Mouse (Mus musculus) midbrain, embryonic 11.5 days (tissue): ENCODE results near the gene Pds5a. TPM values are rescaled to one million over a fixed set of nuclear protein-coding genes. Genes with fewer than 3 reads are reported as not detected.
A peak's percentile ranks its signal among the peaks of the same experiment; 100 is the strongest.

Experiments used
- ATAC-seq: fragments of 200-750 bp; cut with Nextera tagmentation; 2 replicates; pipeline ENCODE4 v1.8.0; 2017; ENCODE audit warnings: moderate TSS enrichment, moderate library complexity; ENCODE audit not compliant: low FRiP score
- DNase-seq: peaks from one replicate; pipeline ENCODE4 v3.0.0; 2015; ENCODE audit warnings: low spot score; ENCODE audit errors: missing footprints
- H3K27ac ChIP-seq: fragments of 300-500 bp; sonication (generic); 2 replicates; pipeline ENCODE4 v1.5.1; 2014; ENCODE audit warnings: low read depth, low read length
- H3K27me3 ChIP-seq: fragments of 300-500 bp; sonication (generic); 2 replicates; pipeline ENCODE4 v1.6.1; 2014; ENCODE audit warnings: mild to moderate bottlenecking, low read length, moderate library complexity, mixed read lengths; ENCODE audit not compliant: control insufficient read depth, insufficient read depth
- H3K36me3 ChIP-seq: fragments of 300-500 bp; sonication (generic); 2 replicates; pipeline ENCODE4 v1.6.1; 2014; ENCODE audit warnings: mild to moderate bottlenecking, low read length, moderate library complexity, mixed read lengths; ENCODE audit not compliant: control insufficient read depth, insufficient read depth
- H3K4me1 ChIP-seq: fragments of 300-500 bp; sonication (generic); 2 replicates; pipeline ENCODE4 v1.6.1; 2014; ENCODE audit warnings: low read length; ENCODE audit not compliant: control insufficient read depth, insufficient read depth
- H3K4me2 ChIP-seq: fragments of 300-500 bp; sonication (generic); 2 replicates; pipeline ENCODE4 v1.6.1; 2014; ENCODE audit warnings: mild to moderate bottlenecking, moderate library complexity
- H3K4me3 ChIP-seq: fragments of 300-500 bp; sonication (generic); 2 replicates; pipeline ENCODE4 v1.5.1; 2014; ENCODE audit warnings: low read depth, low read length
- H3K9ac ChIP-seq: fragments of 300-500 bp; sonication (generic); 2 replicates; pipeline ENCODE4 v1.6.1; 2014; ENCODE audit warnings: low read length
- H3K9me3 ChIP-seq: fragments of 300-500 bp; sonication (generic); 2 replicates; pipeline ENCODE4 v1.6.1; 2016; ENCODE audit warnings: low read length; ENCODE audit not compliant: control insufficient read depth
- WGBS: fragments of 180-500 bp; shearing (Covaris S2); extraction: QIAGEN DNeasy Blood & Tissue Kit; methylation state at CpG from one replicate; pipeline ENCODE4 v1.1.7; 2014; 5-methylcytosine and 5-hydroxymethylcytosine counted together
- polyA plus RNA-seq: library from polyadenylated mRNA; unstranded; fragments of >200 nt; fragmentation: Nextera tagmentation; extraction: Ambion mirVana; gene quantifications from 2 replicates; pipeline ENCODE4 v1.2.1, GENCODE M21; 2014

The Pds5a gene
- polyA plus RNA-seq, 1 experiment from 2014 or later, result 127 TPM

- H3K9ac ChIP-seq, result no peak overlapping the region
- DNase-seq (peak; percentile 78), ATAC-seq (no peak)
- H3K9me3 ChIP-seq, result no peaks in the 10 kb centered on the region
- no peaks in the 10 kb centered on the region for H3K4me1 ChIP-seq
- no peak overlapping the region for H3K4me2 ChIP-seq
- no peaks in the 10 kb centered on the region for H3K36me3 ChIP-seq
- H3K4me3 ChIP-seq, result no peak overlapping the region
- H3K27me3 ChIP-seq, result no peaks in the 10 kb centered on the region
- no peak overlapping the region for H3K27ac ChIP-seq
- WGBS, result 84% methylated on average over 18 of the region's 18 CpGs
Measured at GRCm38 (mm10) chr5:65717063-65717902, 19.2 kb upstream of the Pds5a start.

GRCm38 (mm10) chr5:65715084-65715483 lies 17.0 kb upstream of the Pds5a start:
- Histone ChIP-seq H3K9ac (no peak overlapping the region), H3K27me3 (no peaks in the 10 kb centered on the region), H3K27ac (no peak overlapping the region), H3K9me3 (no peaks in the 10 kb centered on the region), H3K4me1 (no peaks in the 10 kb centered on the region), H3K36me3 (no peaks in the 10 kb centered on the region), H3K4me2 (no peak overlapping the region), H3K4me3 (no peak overlapping the region)
- ATAC-seq, result no peak
- DNase-seq, result peak; percentile 57
- 86% methylated on average over 6 of the region's 6 CpGs for WGBS

- no peak for ATAC-seq
- 100% methylated on average over 1 of the region's 1 CpGs for WGBS
- H3K4me3 ChIP-seq, result no peak overlapping the region
Measured at GRCm38 (mm10) chr5:65711463-65711862, 13.4 kb upstream of the Pds5a start.

GRCm38 (mm10) chr5:65710267-65710666 lies 12.2 kb upstream of the Pds5a start:
- no peaks in the 10 kb centered on the region for H3K27me3 ChIP-seq
- no peaks in the 10 kb centered on the region for H3K9me3 ChIP-seq
- H3K4me1 ChIP-seq, result no peaks in the 10 kb centered on the region
- 72% methylated on average over 8 of the region's 8 CpGs for WGBS
- no peak overlapping the region for H3K4me2 ChIP-seq
- H3K9ac ChIP-seq, result no peak overlapping the region
- ATAC-seq (no peak), DNase-seq (peak; percentile 64)
- no peak overlapping the region for H3K4me3 ChIP-seq
- no peak overlapping the region for H3K27ac ChIP-seq
- H3K36me3 ChIP-seq, result no peaks in the 10 kb centered on the region

More at GRCm38 (mm10) chr5:65711463-65711862, 13.4 kb upstream of the Pds5a start:
- no peak overlapping the region for H3K4me2 ChIP-seq
- peak; percentile 61 for DNase-seq
- no peak overlapping the region for H3K27ac ChIP-seq
- no peaks in the 10 kb centered on the region for H3K36me3 ChIP-seq
- no peaks in the 10 kb centered on the region for H3K27me3 ChIP-seq
- no peaks in the 10 kb centered on the region for H3K4me1 ChIP-seq
- no peaks in the 10 kb centered on the region for H3K9me3 ChIP-seq
- H3K9ac ChIP-seq, result no peak overlapping the region

- WGBS, result 87% methylated on average over 5 of the region's 5 CpGs
- Histone ChIP-seq H3K36me3 (no peaks in the 10 kb centered on the region), H3K9ac (no peak overlapping the region), H3K27ac (no peak overlapping the region), H3K4me1 (no peaks in the 10 kb centered on the region), H3K9me3 (no peaks in the 10 kb centered on the region), H3K4me3 (no peak overlapping the region), H3K27me3 (no peaks in the 10 kb centered on the region), H3K4me2 (no peak overlapping the region)
- ATAC-seq (no peak), DNase-seq (no peak)
Measured at GRCm38 (mm10) chr5:65706979-65707378, 8.9 kb upstream of the Pds5a start.

DNA sequence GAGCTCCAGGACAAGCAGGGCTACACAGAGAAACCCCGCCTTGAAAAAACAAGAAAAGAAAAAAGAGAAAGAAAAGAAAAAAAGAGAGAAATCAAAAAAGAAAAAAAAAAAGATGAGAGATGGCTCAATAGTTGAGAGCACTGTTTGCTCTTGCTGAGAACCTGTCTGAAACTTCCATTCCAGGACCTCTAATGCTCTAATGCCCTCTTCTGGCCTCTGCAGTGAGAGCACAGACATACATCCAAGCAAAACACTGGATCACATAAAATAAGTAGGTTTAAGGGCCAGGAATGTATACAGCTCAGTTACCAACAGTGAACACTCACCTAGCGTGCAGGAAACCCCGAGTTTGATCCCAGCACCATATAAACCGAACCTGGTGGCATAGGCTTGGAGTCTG lies 8.1 kb upstream of the Pds5a start:
- H3K4me2 ChIP-seq, result no peak overlapping the region
- DNase-seq (no peak), ATAC-seq (no peak)
- H3K9ac ChIP-seq, result no peak overlapping the region
- H3K36me3 ChIP-seq, result no peaks in the 10 kb centered on the region
- no peaks in the 10 kb centered on the region for H3K9me3 ChIP-seq
- WGBS, result 82% methylated on average over 4 of the region's 4 CpGs
- no peak overlapping the region for H3K27ac ChIP-seq
- H3K4me3 ChIP-seq, result no peak overlapping the region
- no peaks in the 10 kb centered on the region for H3K27me3 ChIP-seq
- H3K4me1 ChIP-seq, result no peaks in the 10 kb centered on the region

DNA sequence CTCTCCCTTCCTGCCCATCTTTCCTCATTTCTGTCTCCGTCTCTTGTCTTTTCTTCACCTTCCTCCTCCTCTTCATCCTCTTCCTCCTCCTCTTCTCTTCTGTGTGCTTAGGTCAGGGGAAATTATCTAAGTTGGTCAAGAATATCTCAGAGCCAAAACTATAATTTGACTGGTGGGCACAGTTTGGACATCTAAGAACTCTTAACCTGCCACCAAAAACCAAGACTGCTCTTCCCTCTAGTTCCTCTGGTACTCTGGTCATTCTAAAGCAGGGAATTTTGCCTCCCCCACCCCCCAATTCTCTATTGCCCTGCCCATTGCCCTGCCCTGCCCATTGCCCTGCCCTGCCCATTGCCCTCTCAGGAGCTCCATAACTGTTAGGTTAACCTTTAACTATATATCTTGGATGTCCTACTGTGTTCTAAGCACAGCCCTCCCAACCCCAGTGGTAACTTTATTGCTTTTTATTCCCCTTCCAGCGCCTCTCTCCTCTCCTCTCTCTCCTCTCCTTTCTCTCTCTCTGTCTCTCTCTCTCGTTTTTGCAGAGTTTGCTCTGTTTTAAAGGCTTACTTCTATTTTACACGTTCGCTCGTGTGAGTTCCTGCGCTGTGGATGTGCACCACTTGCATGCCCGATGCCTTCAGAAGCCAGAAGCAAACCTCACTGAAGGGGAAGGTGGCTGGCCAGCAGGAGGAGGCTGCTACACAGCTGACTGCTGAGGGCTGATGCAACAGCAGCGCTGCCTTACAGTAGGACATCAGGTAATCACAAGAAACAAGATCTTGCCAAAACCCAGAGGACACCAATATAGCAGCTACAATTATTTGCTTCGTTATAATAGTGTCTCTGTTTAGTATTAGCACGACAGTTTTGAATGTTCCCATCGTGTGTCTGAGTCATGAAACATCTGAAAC lies 6.9 kb upstream of the Pds5a start:
- H3K9ac ChIP-seq, result no peak overlapping the region
- H3K4me1 ChIP-seq, result no peaks in the 10 kb centered on the region
- no peaks in the 10 kb centered on the region for H3K9me3 ChIP-seq
- DNase-seq (no peak), ATAC-seq (no peak)
- H3K36me3 ChIP-seq, result no peaks in the 10 kb centered on the region
- WGBS, result 77% methylated on average over 12 of the region's 12 CpGs
- no peak overlapping the region for H3K4me2 ChIP-seq
- no peak overlapping the region for H3K27ac ChIP-seq
- H3K4me3 ChIP-seq, result no peak overlapping the region
- no peaks in the 10 kb centered on the region for H3K27me3 ChIP-seq

- Histone ChIP-seq H3K4me3 (no peak overlapping the region), H3K9ac (no peak overlapping the region), H3K27me3 (no peaks in the 10 kb centered on the region), H3K27ac (no peak overlapping the region), H3K9me3 (no peaks in the 10 kb centered on the region), H3K36me3 (no peaks in the 10 kb centered on the region), H3K4me1 (no peaks in the 10 kb centered on the region), H3K4me2 (no peak overlapping the region)
- DNase-seq (no peak), ATAC-seq (no peak)
- 74% methylated on average over 9 of the region's 9 CpGs for WGBS
Measured at GRCm38 (mm10) chr5:65703261-65703660, 5.2 kb upstream of the Pds5a start.

DNA sequence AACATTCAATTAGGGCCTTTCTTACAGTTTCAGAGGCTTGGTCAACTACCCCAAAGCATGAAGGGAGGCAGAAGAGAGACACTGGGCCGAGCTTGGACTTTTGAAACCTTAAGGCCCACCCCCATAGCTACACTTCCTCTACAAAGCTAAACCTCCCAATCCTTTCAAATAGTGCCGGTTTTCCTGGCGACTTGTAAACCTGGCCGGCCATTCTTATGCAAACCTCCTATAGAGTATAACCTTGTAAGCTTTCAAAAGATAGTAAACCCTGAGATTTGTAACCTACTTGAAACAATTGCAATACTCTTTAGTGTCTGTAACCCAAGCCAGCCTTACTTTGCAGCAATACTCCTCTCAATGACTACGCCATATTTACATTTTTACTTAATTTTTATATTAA lies 2.0 kb upstream of the Pds5a start:
- DNase-seq (no peak), ATAC-seq (no peak)
- H3K36me3 ChIP-seq, result no peaks in the 10 kb centered on the region
- no peak overlapping the region for H3K27ac ChIP-seq
- H3K9ac ChIP-seq, result no peak overlapping the region
- peaks cover 8% of the 10 kb centered on the region for H3K4me1 ChIP-seq
- H3K4me2 ChIP-seq, result no peak overlapping the region
- WGBS, result 79% methylated on average over 5 of the region's 5 CpGs
- H3K9me3 ChIP-seq, result no peaks in the 10 kb centered on the region
- H3K27me3 ChIP-seq, result no peaks in the 10 kb centered on the region
- no peak overlapping the region for H3K4me3 ChIP-seq
